Mouse (Mus musculus) monocyte, adult 59 days (primary cell): ENCODE results near the gene Lrch2. TPM values are rescaled to one million over a fixed set of nuclear protein-coding genes. Genes with fewer than 3 reads are reported as not detected.

Experiments used
- total RNA-seq, 2 experiments: library from RNA; stranded (reverse); gene quantifications; one replicate each; pipeline ENCODE4 v1.2.4; 2023

Gene Lrch2
- not detected for total RNA-seq

GRCm38 (mm10) chrX:147553421-147554201 is at the start of gene Lrch2:
TSS of gene Lrch2 (minus strand) at chrX:147554081.

DNA sequence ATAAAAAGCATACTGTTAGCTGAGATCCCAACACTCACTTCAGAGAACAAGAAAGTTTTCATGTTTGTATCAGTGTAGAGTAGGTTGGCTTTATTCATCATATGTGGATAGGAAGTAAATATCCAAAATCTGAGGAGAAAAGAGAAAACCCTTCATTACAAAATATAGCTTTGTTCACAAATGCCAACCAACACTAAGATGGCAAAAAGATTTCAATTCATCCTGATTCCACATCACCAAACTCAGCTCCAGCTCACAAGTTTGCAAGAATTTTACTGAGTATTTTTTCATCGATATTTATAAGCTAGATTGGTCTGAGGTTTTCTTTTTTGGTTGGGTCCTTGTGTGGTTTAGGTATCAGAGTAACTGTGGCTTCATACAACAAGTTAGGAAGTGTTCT is 100.3 kb downstream of the Lrch2 start, which contains the start of gene Vmn1r239-ps:
TSS of gene Vmn1r239-ps (minus strand) at position 101 of the 400 bp plus-strand sequence.

DNA sequence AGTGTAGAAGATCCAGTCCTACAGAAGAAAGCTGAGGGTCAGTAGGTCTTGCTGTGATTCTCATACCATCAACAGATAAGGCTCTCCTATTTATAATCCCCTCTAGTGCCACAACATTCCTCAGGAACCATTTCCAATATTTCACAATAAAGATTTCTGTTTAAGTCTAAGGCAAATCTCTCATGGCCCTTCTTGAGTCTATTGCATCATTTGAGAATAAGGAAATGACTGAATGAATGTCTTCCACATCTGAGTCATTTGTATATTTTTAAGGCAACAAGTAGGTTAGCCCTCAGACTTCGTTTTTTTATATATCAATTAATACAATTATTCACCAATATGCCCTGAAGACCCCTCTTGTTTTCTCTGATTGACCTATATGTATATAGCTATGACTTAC is 124.8 kb downstream of the Lrch2 start, which contains the start of gene Il13ra2:
TSS of gene Il13ra2 (minus strand) at position 64 of the 400 bp plus-strand sequence.

Other genes starting within 250 kb of the Lrch2 start
- gene Il13ra2, start 124.9 kb downstream of the Lrch2 start, total RNA-seq, result not detected
- not detected for gene Vmn1r239-ps, start 100.4 kb downstream of the Lrch2 start, total RNA-seq
- gene Gm15128, start 211.9 kb upstream of the Lrch2 start, total RNA-seq, result not detected